ENCODE assay signal across 19 mouse cellular contexts in genomic region chr17:13817789-13818188, GRCm38 (mm10). TPM values are rescaled to one million over a fixed set of nuclear protein-coding genes. Genes with fewer than 3 reads are reported as not detected.
DNase-seq lines count a peak whose midpoint lies in the region; ATAC-seq lines count a peak whose summit lies in the region.
"Had no signal": no experiment of that assay in that cellular context is flagged by ENCODE, and none has a peak within 500 bp of the region (broad histone marks: within the 10 kb centered on the region; RNA-seq: fewer than 3 reads in every experiment).

No protein-coding gene starts in this region.

- intact Hi-C loops in heart, postnatal 14 days (cut with DNase I) = no loop called here

- peak; percentile 70 for DNase-seq in heart, adult 11 months
- DNase-seq in heart, postnatal 14 days = no peak
- DNase-seq in left cerebral cortex, adult 9 months (ENCODE audit: low spot score in 2 of 2) = no peak
- no peak for DNase-seq in thymus, postnatal 36 days
- DNase-seq: adrenal gland, postnatal 10 days; adrenal gland, postnatal 36 days; cerebellum, adult 18-20 months; cerebellum, adult 9-10 months; cerebellum, postnatal 14 days; embryo, embryonic 11 days; gastrocnemius, adult 2 months; gastrocnemius, postnatal 14 days; heart, adult 2 months had no signal

- peak; percentile 45 to 76; a peak in 3 of 4 replicates for ATAC-seq in hematopoietic stem cell, adult 5-6 weeks (replicated peaks in 1 of 2; ENCODE audit: insufficient read depth in 1 of 2, low FRiP score in 2 of 2, low TSS enrichment in 1 of 2, low read depth in 1 of 2, poor library complexity in 2 of 2, severe bottlenecking in 2 of 2)
- peak; percentile 39; the same call in 1 of the 2 replicates for ATAC-seq in neutrophil, adult 5-6 weeks (ENCODE audit: extremely low read depth, insufficient number of reproducible peaks, low FRiP score, poor library complexity, severe bottlenecking)
- ATAC-seq: forebrain, embryonic 13.5 days; forebrain, embryonic 16.5 days; hindbrain, embryonic 16.5 days; intestine, embryonic 15.5 days had no signal

RNA-seq across cellular contexts. Expression of gene Tcte2, which starts 56.2 kb away (rescaled TPM):
- total RNA-seq in heart, postnatal 14 days (2021) = 1 to 10 TPM; 2.5 to 5.6 TPM
- total RNA-seq in hematopoietic stem cell, adult 5-6 weeks (2017) = 0.25 TPM in 1 of 2 replicates, not detected in the other
- total RNA-seq in neutrophil, adult 5-6 weeks (2017) = not detected in 2 replicates

RNA-seq across cellular contexts. Expression of gene Afdn, which starts 57.5 kb away (rescaled TPM):
- 100 to 1,000 TPM; 106 to 131 TPM for total RNA-seq in heart, postnatal 14 days (2021)
- 18.8 and 43.2 TPM in 2 replicates for total RNA-seq in hematopoietic stem cell, adult 5-6 weeks (2017)
- total RNA-seq in neutrophil, adult 5-6 weeks (2017) = 6.6 and 10.0 TPM in 2 replicates
